Mouse (Mus musculus): ENCODE data around the gene Skor1. TPM values are rescaled to one million over a fixed set of nuclear protein-coding genes. Genes with fewer than 3 reads are reported as not detected.

Gene Skor1
- polyA plus RNA-seq, 1 experiment = not detected

GRCm38 (mm10) chr9:63137615-63137915, 11.2 kb downstream of the Skor1 start:
- no peak overlapping the region for H3K4me3 ChIP-seq (ENCODE audit: insufficient read depth, poor library complexity, severe bottlenecking)
- TF ChIP-seq USF1 (IDR thresholded peaks at IDR 0.05; ENCODE audit: low read depth) (no peak), MYOG (IDR thresholded peaks at IDR 0.05; ENCODE audit: control insufficient read depth, extremely low read depth, insufficient read length) (no peak), MAX (IDR thresholded peaks at IDR 0.05) (no peak), CTCF (IDR thresholded peaks at IDR 0.05; ENCODE audit: control insufficient read depth, insufficient read depth, insufficient read length) (no peak), CEBPB (IDR thresholded peaks at IDR 0.05; ENCODE audit: low read depth) (no peak), FOSL1 (IDR thresholded peaks at IDR 0.05; ENCODE audit: insufficient read depth, low read length, poor library complexity, severe bottlenecking) (no peak), MYOD1 (IDR thresholded peaks at IDR 0.05; ENCODE audit: control insufficient read depth, insufficient read length, low read depth) (no peak)
- H3K79me3 ChIP-seq (ENCODE audit: low read depth) = no peaks in the 10 kb centered on the region
- H3K27me3 ChIP-seq (ENCODE audit: control insufficient read depth, insufficient read depth, insufficient read length) = peaks cover 73% of the 10 kb centered on the region
- no peaks in the 10 kb centered on the region for H3K36me3 ChIP-seq (ENCODE audit: control insufficient read depth, insufficient read depth)
- no peaks in the 10 kb centered on the region for H3K79me2 ChIP-seq (ENCODE audit: control insufficient read depth, insufficient read depth)
- no peak overlapping the region for H3ac ChIP-seq (ENCODE audit: control insufficient read depth, insufficient read length, low read depth)

DNA sequence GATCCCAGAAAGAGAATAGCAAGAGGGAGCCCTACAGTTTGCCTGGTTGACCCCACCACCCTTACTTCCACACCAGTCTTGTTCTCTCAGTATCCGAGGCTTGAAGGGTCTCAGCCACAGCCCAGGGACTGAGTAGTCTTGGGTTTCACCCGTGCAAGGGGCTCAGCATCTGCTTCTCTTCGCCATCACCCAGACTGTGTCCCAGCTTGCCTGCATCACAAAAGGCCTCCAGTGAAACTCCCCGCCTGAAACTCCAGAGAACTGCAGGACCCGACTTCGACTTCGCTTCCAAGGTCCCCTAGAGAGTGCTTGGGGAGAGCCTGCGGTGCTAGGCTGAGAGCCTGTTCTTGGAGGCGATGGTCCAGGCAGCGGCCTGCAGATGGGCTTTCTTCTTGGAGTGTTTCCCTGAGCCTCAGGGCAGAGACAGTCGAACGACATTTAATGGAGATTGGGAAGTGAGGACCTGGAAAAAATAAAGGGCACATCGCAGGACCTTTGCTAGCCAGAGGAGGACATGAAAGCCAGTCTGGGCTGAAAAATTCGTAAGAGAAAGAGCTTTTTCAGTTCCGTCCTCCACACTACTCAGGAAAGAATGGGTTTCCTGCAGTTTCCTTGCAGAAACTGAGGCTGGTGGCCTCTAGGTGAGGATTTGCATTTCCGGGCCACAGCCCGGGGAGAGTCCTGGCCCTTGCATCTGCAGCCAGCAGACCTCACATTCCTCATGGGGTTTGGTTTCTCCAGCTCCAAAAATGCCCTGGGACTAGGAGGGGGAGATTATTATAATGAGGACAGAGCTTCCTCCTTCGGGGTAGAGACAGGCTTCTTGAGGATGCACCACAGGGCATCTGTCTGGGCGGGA, 11.8 kb downstream of the Skor1 start:
- H3K79me2 ChIP-seq (ENCODE audit: control insufficient read depth, insufficient read depth) = no peaks in the 10 kb centered on the region
- no peaks in the 10 kb centered on the region for H3K36me3 ChIP-seq (ENCODE audit: control insufficient read depth, insufficient read depth)
- peaks cover 67% of the 10 kb centered on the region for H3K27me3 ChIP-seq (ENCODE audit: control insufficient read depth, insufficient read depth, insufficient read length)
- no peaks in the 10 kb centered on the region for H3K79me3 ChIP-seq (ENCODE audit: low read depth)
- no peak overlapping the region for H3ac ChIP-seq (ENCODE audit: control insufficient read depth, insufficient read length, low read depth)
- no peak overlapping the region for H3K4me3 ChIP-seq (ENCODE audit: insufficient read depth, poor library complexity, severe bottlenecking)
- no peak for TF ChIP-seq MAX (IDR thresholded peaks at IDR 0.05)
- no peak for TF ChIP-seq CTCF (IDR thresholded peaks at IDR 0.05; ENCODE audit: control insufficient read depth, insufficient read depth, insufficient read length)
- TF ChIP-seq FOSL1 (IDR thresholded peaks at IDR 0.05; ENCODE audit: insufficient read depth, low read length, poor library complexity, severe bottlenecking) = no peak
- TF ChIP-seq MYOG (IDR thresholded peaks at IDR 0.05; ENCODE audit: control insufficient read depth, extremely low read depth, insufficient read length) = no peak
- TF ChIP-seq CEBPB (IDR thresholded peaks at IDR 0.05; ENCODE audit: low read depth) = no peak
- no peak for TF ChIP-seq USF1 (IDR thresholded peaks at IDR 0.05; ENCODE audit: low read depth)
- no peak for TF ChIP-seq MYOD1 (IDR thresholded peaks at IDR 0.05; ENCODE audit: control insufficient read depth, insufficient read length, low read depth)

DNA sequence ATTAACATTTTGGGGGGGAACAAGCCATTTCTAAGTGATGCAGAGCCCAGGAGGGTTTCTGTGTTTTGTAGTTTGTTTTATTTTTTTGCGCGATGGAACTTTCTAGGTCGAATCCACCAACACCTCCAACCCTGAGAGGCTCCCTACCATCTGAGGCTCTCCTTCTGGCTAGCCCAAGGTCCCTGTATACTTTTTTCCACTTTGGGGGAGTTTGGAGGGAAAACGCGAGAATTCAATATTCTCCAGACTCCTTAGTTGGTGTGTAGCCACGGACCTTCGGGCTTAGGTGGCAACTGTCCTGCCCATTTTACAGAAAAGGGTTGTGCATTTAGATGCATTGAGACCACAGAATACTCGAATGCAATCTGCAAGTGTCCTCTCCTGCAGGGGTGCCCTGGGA, 12.5 kb downstream of the Skor1 start:
- H3K27me3 ChIP-seq (ENCODE audit: control insufficient read depth, insufficient read depth, insufficient read length) = peaks cover 60% of the 10 kb centered on the region
- no peaks in the 10 kb centered on the region for H3K79me3 ChIP-seq (ENCODE audit: low read depth)
- no peaks in the 10 kb centered on the region for H3K36me3 ChIP-seq (ENCODE audit: control insufficient read depth, insufficient read depth)
- no peak overlapping the region for H3K4me3 ChIP-seq (ENCODE audit: insufficient read depth, poor library complexity, severe bottlenecking)
- TF ChIP-seq MAX (IDR thresholded peaks at IDR 0.05) = no peak
- no peak for TF ChIP-seq MYOD1 (IDR thresholded peaks at IDR 0.05; ENCODE audit: control insufficient read depth, insufficient read length, low read depth)
- no peak for TF ChIP-seq FOSL1 (IDR thresholded peaks at IDR 0.05; ENCODE audit: insufficient read depth, low read length, poor library complexity, severe bottlenecking)
- no peak for TF ChIP-seq USF1 (IDR thresholded peaks at IDR 0.05; ENCODE audit: low read depth)
- TF ChIP-seq CEBPB (IDR thresholded peaks at IDR 0.05; ENCODE audit: low read depth) = no peak
- no peak for TF ChIP-seq CTCF (IDR thresholded peaks at IDR 0.05; ENCODE audit: control insufficient read depth, insufficient read depth, insufficient read length)
- no peak for TF ChIP-seq MYOG (IDR thresholded peaks at IDR 0.05; ENCODE audit: control insufficient read depth, extremely low read depth, insufficient read length)
- H3K79me2 ChIP-seq (ENCODE audit: control insufficient read depth, insufficient read depth) = no peaks in the 10 kb centered on the region
- H3ac ChIP-seq (ENCODE audit: control insufficient read depth, insufficient read length, low read depth) = no peak overlapping the region

- Histone ChIP-seq H3K79me2 (ENCODE audit: control insufficient read depth, insufficient read depth) (no peaks in the 10 kb centered on the region), H3K36me3 (ENCODE audit: control insufficient read depth, insufficient read depth) (no peaks in the 10 kb centered on the region), H3K27me3 (ENCODE audit: control insufficient read depth, insufficient read depth, insufficient read length) (peaks cover 56% of the 10 kb centered on the region), H3K79me3 (ENCODE audit: low read depth) (no peaks in the 10 kb centered on the region), H3ac (ENCODE audit: control insufficient read depth, insufficient read length, low read depth) (no peak overlapping the region), H3K4me3 (ENCODE audit: insufficient read depth, poor library complexity, severe bottlenecking) (no peak overlapping the region)
- TF ChIP-seq CTCF (IDR thresholded peaks at IDR 0.05; ENCODE audit: control insufficient read depth, insufficient read depth, insufficient read length) (peak; percentile 41), MAX (IDR thresholded peaks at IDR 0.05) (no peak)
These were observed 13.0 kb downstream of the Skor1 start for GRCm38 (mm10) chr9:63135801-63136200.

DNA sequence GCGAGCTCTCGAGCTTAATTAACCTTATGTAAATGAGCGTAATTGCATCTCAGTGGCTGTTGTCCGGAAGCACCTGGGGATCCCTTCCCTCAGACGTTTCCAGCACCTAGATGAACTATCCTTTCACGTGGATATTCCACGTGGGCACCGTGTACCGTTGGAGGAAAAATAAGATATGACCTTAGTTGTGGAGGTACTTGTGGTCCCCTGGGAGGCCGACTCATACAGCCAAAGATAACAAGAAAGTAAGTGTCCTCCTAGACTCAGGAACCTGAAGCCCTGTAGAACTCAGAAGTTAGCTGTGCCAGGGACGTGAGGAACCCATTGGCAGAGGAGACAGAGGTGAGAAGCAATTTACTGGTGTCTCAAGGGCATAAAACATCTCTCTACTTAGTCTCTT, 13.4 kb downstream of the Skor1 start:
- no peak for TF ChIP-seq MAX (IDR thresholded peaks at IDR 0.05)
- TF ChIP-seq USF1 (IDR thresholded peaks at IDR 0.05; ENCODE audit: low read depth) = no peak
- no peak for TF ChIP-seq FOSL1 (IDR thresholded peaks at IDR 0.05; ENCODE audit: insufficient read depth, low read length, poor library complexity, severe bottlenecking)
- TF ChIP-seq MYOG (IDR thresholded peaks at IDR 0.05; ENCODE audit: control insufficient read depth, extremely low read depth, insufficient read length) = no peak
- TF ChIP-seq CTCF (IDR thresholded peaks at IDR 0.05; ENCODE audit: control insufficient read depth, insufficient read depth, insufficient read length) = no peak
- no peak for TF ChIP-seq MYOD1 (IDR thresholded peaks at IDR 0.05; ENCODE audit: control insufficient read depth, insufficient read length, low read depth)
- TF ChIP-seq CEBPB (IDR thresholded peaks at IDR 0.05; ENCODE audit: low read depth) = no peak
- H3K36me3 ChIP-seq (ENCODE audit: control insufficient read depth, insufficient read depth) = no peaks in the 10 kb centered on the region
- no peak overlapping the region for H3K4me3 ChIP-seq (ENCODE audit: insufficient read depth, poor library complexity, severe bottlenecking)
- H3K79me2 ChIP-seq (ENCODE audit: control insufficient read depth, insufficient read depth) = no peaks in the 10 kb centered on the region
- H3K79me3 ChIP-seq (ENCODE audit: low read depth) = no peaks in the 10 kb centered on the region
- peaks cover 54% of the 10 kb centered on the region for H3K27me3 ChIP-seq (ENCODE audit: control insufficient read depth, insufficient read depth, insufficient read length)
- H3ac ChIP-seq (ENCODE audit: control insufficient read depth, insufficient read length, low read depth) = no peak overlapping the region

- TF ChIP-seq CEBPB (IDR thresholded peaks at IDR 0.05; ENCODE audit: low read depth) (peak; percentile 72), MYOD1 (IDR thresholded peaks at IDR 0.05; ENCODE audit: control insufficient read depth, insufficient read length, low read depth) (no peak)
- Histone ChIP-seq H3K27me3 (ENCODE audit: control insufficient read depth, insufficient read depth, insufficient read length) (peaks cover 37% of the 10 kb centered on the region), H3ac (ENCODE audit: control insufficient read depth, insufficient read length, low read depth) (no peak overlapping the region), H3K4me3 (ENCODE audit: insufficient read depth, poor library complexity, severe bottlenecking) (no peak overlapping the region), H3K36me3 (ENCODE audit: control insufficient read depth, insufficient read depth) (no peaks in the 10 kb centered on the region), H3K79me2 (ENCODE audit: control insufficient read depth, insufficient read depth) (no peaks in the 10 kb centered on the region), H3K79me3 (ENCODE audit: low read depth) (no peaks in the 10 kb centered on the region)
These were observed 15.1 kb downstream of the Skor1 start for GRCm38 (mm10) chr9:63133659-63134058.
